Mouse (Mus musculus) embryonic fibroblast, embryonic 13.5 days (primary cell): Measurements from ENCODE around the gene Bbs7.

ENCODE experiments used
- CTCF ChIP-seq: IDR thresholded peaks from 2 replicates; pipeline ENCODE4 v1.5.1; 2011; ENCODE audit warnings: mild to moderate bottlenecking, control low read depth, low read length, moderate library complexity, borderline replicate concordance; ENCODE audit not compliant: insufficient read depth
- POLR2A ChIP-seq: IDR thresholded peaks from 2 replicates; pipeline ENCODE4 v1.6.1; 2011; ENCODE audit warnings: low read depth, mild to moderate bottlenecking, control low read depth, low read length, moderate library complexity

DNA sequence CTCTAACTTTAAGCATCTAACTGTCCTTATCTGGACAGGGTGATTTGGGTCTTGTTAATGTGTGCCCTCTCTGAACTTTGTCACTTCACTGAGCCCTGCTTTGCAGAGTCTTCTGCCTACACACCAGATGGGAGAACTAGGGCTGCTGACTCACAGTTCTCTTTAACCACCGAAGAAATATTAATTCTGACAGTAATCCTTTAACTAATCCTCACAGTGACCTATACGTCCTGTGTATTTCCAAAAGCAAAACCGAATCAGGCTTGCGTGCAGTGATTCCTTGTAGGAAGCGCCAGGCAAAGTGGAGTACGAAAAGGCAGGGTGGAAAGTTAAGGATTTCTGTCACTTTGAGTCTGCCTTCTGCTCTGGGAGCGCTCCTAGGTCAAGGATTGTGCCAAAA is 4.9 kb upstream of the Bbs7 start:
- TF ChIP-seq CTCF (no peak), POLR2A (no peak)
